Mouse (Mus musculus) lung, embryonic 14.5 days (tissue): ENCODE measurements around the gene Lingo2. TPM values are rescaled to one million over a fixed set of nuclear protein-coding genes. Genes with fewer than 3 reads are reported as not detected.

Experiments
- ATAC-seq: fragments of 200-750 bp; cut with Nextera tagmentation; 2 replicates; pipeline ENCODE4 v1.8.0; 2017; ENCODE audit warnings: mild to moderate bottlenecking, moderate TSS enrichment, moderate library complexity; ENCODE audit not compliant: insufficient read depth
- DNase-seq: peaks from one replicate; pipeline ENCODE4 v3.0.0-alpha.2; 2015
- H3K27ac ChIP-seq: fragments of 300-500 bp; sonication (generic); 2 replicates; pipeline ENCODE4 v1.5.1; 2014; ENCODE audit warnings: low read depth, mild to moderate bottlenecking, moderate library complexity
- H3K27me3 ChIP-seq: fragments of 300-500 bp; sonication (generic); 2 replicates; pipeline ENCODE4 v1.6.1; 2014; ENCODE audit warnings: low read length, control low read depth; ENCODE audit not compliant: insufficient read depth
- H3K36me3 ChIP-seq: fragments of 300-500 bp; sonication (generic); 2 replicates; pipeline ENCODE4 v1.6.1; 2014; ENCODE audit warnings: control low read depth; ENCODE audit not compliant: insufficient read depth
- H3K4me1 ChIP-seq: fragments of 300-500 bp; sonication (generic); 2 replicates; pipeline ENCODE4 v1.6.1; 2014; ENCODE audit warnings: antibody characterized with exemption, control low read depth; ENCODE audit not compliant: insufficient read depth
- H3K4me2 ChIP-seq: fragments of 300-500 bp; sonication (generic); 2 replicates; pipeline ENCODE4 v1.6.1; 2014; ENCODE audit warnings: mild to moderate bottlenecking
- H3K4me3 ChIP-seq: fragments of 300-500 bp; sonication (generic); 2 replicates; pipeline ENCODE4 v1.5.1; 2014; ENCODE audit warnings: low read depth, low read length
- H3K9ac ChIP-seq: fragments of 300-500 bp; sonication (generic); 2 replicates; pipeline ENCODE4 v1.6.1; 2014
- H3K9me3 ChIP-seq: fragments of 300-500 bp; sonication (generic); 2 replicates; pipeline ENCODE4 v1.6.1; 2016; ENCODE audit warnings: low read depth, low read length, control low read depth
- CTCF ChIP-seq: IDR thresholded peaks from 2 replicates; pipeline ENCODE4 v1.5.1; 2016; ENCODE audit warnings: antibody characterized with exemption, low read depth
- WGBS: fragments of 180-500 bp; shearing (Covaris S2); extraction: QIAGEN DNeasy Blood & Tissue Kit; methylation state at CpG from one replicate; pipeline ENCODE4 v1.1.7; 2014; 5-methylcytosine and 5-hydroxymethylcytosine counted together
- polyA plus RNA-seq: library from polyadenylated mRNA; unstranded; fragments of >200 nt; fragmentation: Nextera tagmentation; extraction: Ambion mirVana; gene quantifications from 2 replicates; pipeline ENCODE4 v1.2.1, GENCODE M21; 2014

Gene Lingo2
- polyA plus RNA-seq, 1 experiment from 2014 or later: 0.16 TPM

DNA sequence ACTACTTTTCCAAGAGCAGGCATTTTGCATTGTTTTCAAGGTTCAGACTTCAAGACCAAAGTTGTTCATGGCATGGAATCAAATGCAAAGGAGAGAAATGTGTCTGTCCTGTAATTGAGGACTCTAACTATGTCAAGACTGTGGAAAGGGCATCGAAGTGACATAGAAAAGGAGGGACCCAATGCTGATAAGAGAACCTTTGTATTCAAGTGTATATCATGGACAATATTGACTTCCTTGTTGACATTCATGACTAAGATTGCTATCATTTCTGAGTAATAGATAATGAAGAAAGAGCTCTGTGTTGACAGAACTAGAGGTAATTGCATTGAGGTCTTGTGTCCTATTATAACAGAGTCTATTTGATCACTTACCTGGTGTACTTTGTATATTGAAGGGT is 390.6 kb downstream of the Lingo2 start:
- Histone ChIP-seq H3K4me2 (no peak overlapping the region), H3K36me3 (no peaks in the 10 kb centered on the region), H3K27ac (no peak overlapping the region), H3K9ac (no peak overlapping the region), H3K4me3 (no peak overlapping the region), H3K4me1 (no peaks in the 10 kb centered on the region), H3K27me3 (no peaks in the 10 kb centered on the region), H3K9me3 (no peaks in the 10 kb centered on the region)
- no peak for TF ChIP-seq CTCF
- DNase-seq (no peak), ATAC-seq (no peak)
- WGBS: 67% methylated on average over 1 of the region's 1 CpGs

GRCm38 (mm10) chr4:36540664-36541360 is 410.7 kb downstream of the Lingo2 start:
- no peaks in the 10 kb centered on the region for H3K27me3 ChIP-seq
- H3K27ac ChIP-seq: no peak overlapping the region
- 50% methylated on average over 2 of the region's 2 CpGs for WGBS
- H3K4me3 ChIP-seq: no peak overlapping the region
- H3K9ac ChIP-seq: no peak overlapping the region
- no peak for DNase-seq
- no peaks in the 10 kb centered on the region for H3K4me1 ChIP-seq
- H3K4me2 ChIP-seq: no peak overlapping the region
- ATAC-seq: no peak
- no peaks in the 10 kb centered on the region for H3K9me3 ChIP-seq
- TF ChIP-seq CTCF: no peak
- H3K36me3 ChIP-seq: no peaks in the 10 kb centered on the region

- peak; percentile 73; the same call in 1 of the 2 replicates for ATAC-seq
- H3K4me1 ChIP-seq: no peaks in the 10 kb centered on the region
- no peaks in the 10 kb centered on the region for H3K36me3 ChIP-seq
- no peak overlapping the region for H3K27ac ChIP-seq
- DNase-seq: peak; percentile 51
- TF ChIP-seq CTCF: no peak
- no peak overlapping the region for H3K4me2 ChIP-seq
- WGBS: 48% methylated on average over 2 of the region's 2 CpGs
- no peak overlapping the region for H3K9ac ChIP-seq
- no peak overlapping the region for H3K4me3 ChIP-seq
- H3K9me3 ChIP-seq: no peaks in the 10 kb centered on the region
- H3K27me3 ChIP-seq: no peaks in the 10 kb centered on the region
These were observed 417.7 kb downstream of the Lingo2 start for GRCm38 (mm10) chr4:36533895-36534294.

DNA sequence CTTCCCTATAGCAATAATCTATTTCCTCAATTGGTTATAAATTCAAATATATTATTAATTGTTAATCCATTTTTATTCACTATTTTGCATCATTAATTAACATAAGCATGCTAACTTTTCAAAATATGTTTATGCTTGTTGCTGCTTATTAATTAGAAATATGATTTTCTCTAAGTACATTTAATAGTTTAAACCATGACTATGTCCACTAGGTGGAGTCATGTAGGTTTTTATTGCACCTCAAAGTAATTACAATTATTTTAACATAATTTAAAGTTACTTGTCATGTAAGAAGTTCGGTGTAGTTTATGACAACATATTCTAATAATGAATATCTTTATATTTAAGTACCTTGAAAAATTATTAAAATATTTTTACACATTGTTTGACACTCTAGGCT is 461.3 kb downstream of the Lingo2 start:
- no peak for ATAC-seq
- no peaks in the 10 kb centered on the region for H3K4me1 ChIP-seq
- H3K9me3 ChIP-seq: no peaks in the 10 kb centered on the region
- peak; percentile 2; the same call in 1 of the 2 replicates for TF ChIP-seq CTCF
- H3K27me3 ChIP-seq: no peaks in the 10 kb centered on the region
- no peak overlapping the region for H3K27ac ChIP-seq
- H3K36me3 ChIP-seq: no peaks in the 10 kb centered on the region
- WGBS: 54% methylated on average over 1 of the region's 1 CpGs
- peak; percentile 34 for DNase-seq
- no peak overlapping the region for H3K9ac ChIP-seq
- no peak overlapping the region for H3K4me2 ChIP-seq
- H3K4me3 ChIP-seq: no peak overlapping the region

DNA sequence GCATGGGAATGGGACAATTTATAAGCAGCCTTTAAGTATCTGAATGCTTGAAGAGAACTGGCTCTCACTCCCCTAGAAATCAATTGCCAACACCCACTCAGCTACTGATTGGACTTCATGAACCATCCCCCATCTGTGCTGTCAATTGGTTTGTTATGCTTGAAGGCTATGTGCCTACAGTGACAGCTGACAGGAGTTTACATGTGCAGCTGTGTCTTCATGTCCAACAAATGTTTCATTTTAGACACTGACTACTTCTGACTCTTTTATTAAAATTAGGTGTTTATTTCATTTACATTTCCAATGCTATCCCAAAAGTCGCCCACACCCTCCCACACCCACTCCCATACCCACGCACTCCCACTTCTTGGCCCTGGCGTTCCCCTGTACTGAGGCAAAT is 516.3 kb downstream of the Lingo2 start:
- H3K4me3 ChIP-seq: no peak overlapping the region
- TF ChIP-seq CTCF: no peak
- DNase-seq: no peak
- H3K27me3 ChIP-seq: no peaks in the 10 kb centered on the region
- no peaks in the 10 kb centered on the region for H3K9me3 ChIP-seq
- no peak overlapping the region for H3K4me2 ChIP-seq
- H3K27ac ChIP-seq: no peak overlapping the region
- no peak for ATAC-seq
- H3K36me3 ChIP-seq: no peaks in the 10 kb centered on the region
- H3K4me1 ChIP-seq: no peaks in the 10 kb centered on the region
- H3K9ac ChIP-seq: no peak overlapping the region
- 83% methylated on average over 3 of the region's 3 CpGs for WGBS

DNA sequence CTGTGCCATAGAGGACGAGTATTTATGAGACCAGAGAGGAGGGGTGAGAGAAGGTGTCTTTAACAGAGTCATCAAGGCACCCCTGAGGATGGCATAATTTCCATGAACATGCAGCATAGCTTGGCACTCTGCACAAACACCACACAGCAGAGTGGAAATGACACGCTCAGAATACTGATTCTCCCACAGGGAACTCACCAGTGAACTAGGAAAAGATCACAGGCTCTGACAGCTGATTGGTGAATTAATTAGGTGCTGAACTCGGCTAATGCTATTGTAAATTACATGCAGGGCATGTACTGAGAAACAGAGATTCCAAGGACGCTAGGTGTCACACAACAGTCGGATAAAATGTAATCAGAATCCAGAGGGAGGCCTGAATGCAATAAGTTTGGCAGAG is 525.4 kb downstream of the Lingo2 start:
- no peaks in the 10 kb centered on the region for H3K27me3 ChIP-seq
- H3K27ac ChIP-seq: no peak overlapping the region
- no peak overlapping the region for H3K4me3 ChIP-seq
- H3K9ac ChIP-seq: no peak overlapping the region
- no peak for ATAC-seq
- no peaks in the 10 kb centered on the region for H3K4me1 ChIP-seq
- H3K9me3 ChIP-seq: no peaks in the 10 kb centered on the region
- no peak for DNase-seq
- H3K4me2 ChIP-seq: no peak overlapping the region
- no peak for TF ChIP-seq CTCF
- 45% methylated on average over 5 of the region's 5 CpGs for WGBS
- no peaks in the 10 kb centered on the region for H3K36me3 ChIP-seq

- no peak for DNase-seq
- Histone ChIP-seq H3K27me3 (no peaks in the 10 kb centered on the region), H3K27ac (no peak overlapping the region), H3K4me1 (no peaks in the 10 kb centered on the region), H3K36me3 (no peaks in the 10 kb centered on the region), H3K4me3 (no peak overlapping the region), H3K9me3 (no peaks in the 10 kb centered on the region), H3K4me2 (no peak overlapping the region), H3K9ac (no peak overlapping the region)
- ATAC-seq: no peak
- WGBS: 89% methylated on average over 3 of the region's 3 CpGs
- TF ChIP-seq CTCF: no peak
These were observed 544.2 kb downstream of the Lingo2 start for GRCm38 (mm10) chr4:36407350-36407749.
